Mouse (Mus musculus): ENCODE data around the gene Kmt2d.

Gene Kmt2d

DNA sequence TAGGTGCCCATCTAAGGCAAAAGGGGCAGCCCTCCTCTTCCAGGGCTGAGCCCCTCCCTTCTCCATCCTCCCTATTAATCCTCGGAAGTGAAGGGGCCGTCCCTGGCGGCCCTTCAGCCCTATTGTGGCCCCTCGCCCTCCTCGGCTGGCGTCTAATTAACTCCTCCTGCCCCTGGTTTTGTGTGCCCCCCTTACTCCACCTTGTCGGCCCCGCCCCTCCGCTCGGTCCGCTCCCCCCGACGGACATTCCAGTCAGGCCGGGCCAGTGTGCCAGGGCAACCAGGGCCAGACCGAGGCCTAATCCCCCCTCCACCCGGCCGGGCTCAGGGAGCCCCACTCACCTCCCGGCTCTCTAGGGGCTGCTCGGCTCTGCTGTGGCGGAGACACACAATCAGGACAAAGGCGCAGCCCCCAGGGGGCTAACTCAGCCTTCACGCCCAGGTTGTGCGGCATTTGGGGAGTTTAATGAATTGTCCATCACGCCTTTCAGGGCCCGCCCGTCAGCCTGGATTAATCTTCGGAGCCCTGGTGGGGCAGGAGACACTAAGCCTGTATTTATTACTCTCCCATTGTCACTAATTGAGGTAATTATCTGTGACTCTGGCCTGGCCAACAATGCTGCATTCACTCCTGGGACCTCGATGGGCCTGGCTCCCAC is 73.0 kb downstream of the Kmt2d start:
- no peak for DNase-seq (ENCODE audit: low spot score)

DNA sequence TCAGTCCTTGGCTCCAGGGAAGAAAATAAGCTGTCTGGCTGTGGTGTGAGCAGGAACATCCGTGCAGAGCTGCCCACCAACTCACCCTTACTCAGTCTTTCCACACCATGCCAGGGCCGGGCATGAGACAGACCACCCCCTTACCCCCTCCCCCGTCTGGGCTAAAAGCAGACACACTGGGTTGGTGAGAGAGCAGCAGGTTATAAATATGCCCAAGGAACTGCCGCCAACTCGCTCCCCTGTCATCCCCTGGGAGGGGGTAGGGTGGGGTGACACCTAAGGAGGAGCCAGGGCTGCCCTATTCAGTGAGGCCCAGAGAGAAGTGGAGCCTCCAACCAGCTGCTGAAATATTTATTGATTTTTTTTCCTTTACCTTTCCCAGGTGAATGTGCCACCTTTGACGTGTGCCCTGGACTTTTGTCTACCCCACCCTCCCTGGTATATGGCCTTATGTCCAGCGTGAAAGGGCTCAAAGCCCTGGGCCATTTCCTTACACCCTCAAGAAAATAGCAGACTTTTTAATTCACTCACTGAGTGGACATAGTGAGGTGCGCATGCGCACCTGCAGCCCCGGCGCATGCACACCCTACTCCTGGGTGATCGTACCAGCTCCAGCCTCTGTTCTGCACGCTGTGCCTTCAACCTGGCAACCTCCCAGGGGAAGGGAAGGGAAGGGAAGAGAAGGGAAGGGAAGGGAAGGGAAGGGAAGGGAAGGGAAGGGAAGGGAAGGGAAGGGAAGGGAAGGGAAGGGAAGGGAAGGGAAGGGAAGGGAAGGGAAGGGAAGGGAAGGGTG is 74.0 kb downstream of the Kmt2d start:
- DNase-seq (ENCODE audit: low spot score) = no peak

DNA sequence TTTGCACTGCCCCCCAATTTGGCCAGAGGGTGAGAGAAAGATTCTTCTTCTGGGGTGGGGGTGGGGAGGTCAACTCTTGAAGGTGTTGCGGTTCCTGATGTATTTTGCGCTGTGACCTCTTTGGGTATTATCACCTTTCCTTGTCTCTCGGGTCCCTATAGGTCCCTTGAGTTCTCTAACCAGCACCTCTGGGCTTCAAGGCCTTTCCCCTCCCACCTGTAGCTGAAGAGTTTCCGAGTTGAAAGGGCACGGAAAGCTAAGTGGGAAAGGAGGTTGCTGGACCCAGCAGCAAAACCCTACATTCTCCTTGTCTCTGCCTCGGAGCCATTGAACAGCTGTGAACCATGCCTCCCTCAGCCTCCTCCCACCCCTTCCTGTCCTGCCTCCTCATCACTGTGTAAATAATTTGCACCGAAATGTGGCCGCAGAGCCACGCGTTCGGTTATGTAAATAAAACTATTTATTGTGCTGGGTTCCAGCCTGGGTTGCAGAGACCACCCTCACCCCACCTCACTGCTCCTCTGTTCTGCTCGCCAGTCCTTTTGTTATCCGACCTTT is 77.8 kb downstream of the Kmt2d start:
- no peak for DNase-seq (ENCODE audit: low spot score)

DNA sequence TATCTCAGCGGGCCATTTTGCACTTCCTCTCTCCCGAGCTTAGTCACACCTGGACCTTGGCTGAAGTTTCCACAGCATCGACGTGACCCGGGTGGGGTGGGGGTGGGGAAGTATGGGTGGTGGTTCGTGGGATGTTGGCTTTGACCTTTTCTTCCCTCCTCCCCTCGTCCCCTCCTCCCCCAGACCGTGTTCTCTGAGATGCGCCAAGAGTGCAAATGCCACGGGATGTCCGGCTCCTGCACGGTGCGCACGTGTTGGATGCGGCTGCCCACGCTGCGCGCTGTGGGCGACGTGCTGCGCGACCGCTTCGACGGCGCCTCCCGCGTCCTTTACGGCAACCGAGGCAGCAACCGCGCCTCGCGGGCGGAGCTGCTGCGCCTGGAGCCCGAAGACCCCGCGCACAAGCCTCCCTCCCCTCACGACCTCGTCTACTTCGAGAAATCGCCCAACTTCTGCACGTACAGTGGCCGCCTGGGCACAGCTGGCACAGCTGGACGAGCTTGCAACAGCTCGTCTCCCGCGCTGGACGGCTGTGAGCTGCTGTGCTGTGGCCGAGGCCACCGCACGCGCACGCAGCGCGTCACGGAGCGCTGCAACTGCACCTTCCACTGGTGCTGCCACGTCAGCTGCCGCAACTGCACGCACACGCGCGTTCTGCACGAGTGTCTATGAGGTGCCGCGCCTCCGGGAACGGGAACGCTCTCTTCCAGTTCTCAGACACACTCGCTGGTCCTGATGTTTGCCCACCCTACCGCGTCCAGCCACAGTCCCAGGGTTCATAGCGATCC is 78.6 kb downstream of the Kmt2d start:
- no peak for DNase-seq (ENCODE audit: low spot score)

DNA sequence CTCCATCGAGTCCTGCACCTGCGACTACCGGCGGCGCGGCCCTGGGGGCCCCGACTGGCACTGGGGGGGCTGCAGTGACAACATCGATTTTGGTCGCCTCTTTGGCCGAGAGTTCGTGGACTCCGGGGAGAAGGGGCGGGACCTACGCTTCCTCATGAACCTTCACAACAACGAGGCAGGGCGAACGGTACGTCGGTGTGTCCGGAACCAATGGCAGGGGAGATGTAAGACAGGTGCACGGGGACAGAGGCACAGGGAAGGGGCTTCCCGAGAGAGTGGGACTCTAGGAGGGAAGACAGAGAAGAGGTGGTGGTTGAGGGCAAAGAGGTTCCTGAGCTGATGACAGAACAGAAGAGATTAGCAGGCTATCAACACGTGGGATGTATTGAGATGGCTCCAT is 79.2 kb downstream of the Kmt2d start:
- no peak for DNase-seq (ENCODE audit: low spot score)

DNA sequence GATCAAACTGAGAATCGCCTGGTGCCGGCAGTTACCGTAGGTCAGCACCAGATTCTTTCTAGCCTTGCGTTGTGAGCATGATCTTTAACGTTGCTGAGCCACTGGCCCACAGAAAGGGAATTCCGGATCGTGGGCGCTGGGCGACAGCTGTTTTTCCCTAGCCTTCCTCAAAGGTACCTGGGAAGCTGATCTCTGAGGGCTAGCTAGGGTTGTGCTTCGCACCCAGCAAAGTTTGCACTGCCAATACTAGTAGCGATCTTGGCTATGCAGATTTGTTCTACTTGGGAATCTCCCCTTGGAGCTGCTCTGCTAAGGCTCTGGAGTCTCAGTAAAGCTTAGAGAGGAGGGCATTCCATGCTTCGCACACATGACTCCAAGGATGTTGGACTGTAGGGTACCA is 79.8 kb downstream of the Kmt2d start:
- no peak for DNase-seq (ENCODE audit: low spot score)

DNA sequence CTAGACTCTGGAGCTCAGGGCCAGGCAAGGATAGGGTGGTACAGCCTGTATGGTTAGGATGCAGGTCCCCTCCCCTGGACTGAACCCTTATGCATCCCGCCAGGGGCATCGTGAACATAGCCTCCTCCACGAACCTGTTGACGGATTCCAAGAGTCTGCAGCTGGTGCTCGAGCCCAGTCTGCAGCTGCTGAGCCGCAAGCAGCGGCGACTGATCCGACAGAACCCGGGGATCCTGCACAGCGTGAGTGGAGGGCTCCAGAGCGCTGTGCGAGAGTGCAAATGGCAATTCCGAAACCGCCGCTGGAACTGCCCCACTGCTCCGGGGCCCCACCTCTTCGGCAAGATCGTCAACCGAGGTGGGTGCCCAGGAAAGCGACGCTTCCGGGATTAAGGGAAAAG is 80.2 kb downstream of the Kmt2d start:
- DNase-seq (ENCODE audit: low spot score) = no peak

DNA sequence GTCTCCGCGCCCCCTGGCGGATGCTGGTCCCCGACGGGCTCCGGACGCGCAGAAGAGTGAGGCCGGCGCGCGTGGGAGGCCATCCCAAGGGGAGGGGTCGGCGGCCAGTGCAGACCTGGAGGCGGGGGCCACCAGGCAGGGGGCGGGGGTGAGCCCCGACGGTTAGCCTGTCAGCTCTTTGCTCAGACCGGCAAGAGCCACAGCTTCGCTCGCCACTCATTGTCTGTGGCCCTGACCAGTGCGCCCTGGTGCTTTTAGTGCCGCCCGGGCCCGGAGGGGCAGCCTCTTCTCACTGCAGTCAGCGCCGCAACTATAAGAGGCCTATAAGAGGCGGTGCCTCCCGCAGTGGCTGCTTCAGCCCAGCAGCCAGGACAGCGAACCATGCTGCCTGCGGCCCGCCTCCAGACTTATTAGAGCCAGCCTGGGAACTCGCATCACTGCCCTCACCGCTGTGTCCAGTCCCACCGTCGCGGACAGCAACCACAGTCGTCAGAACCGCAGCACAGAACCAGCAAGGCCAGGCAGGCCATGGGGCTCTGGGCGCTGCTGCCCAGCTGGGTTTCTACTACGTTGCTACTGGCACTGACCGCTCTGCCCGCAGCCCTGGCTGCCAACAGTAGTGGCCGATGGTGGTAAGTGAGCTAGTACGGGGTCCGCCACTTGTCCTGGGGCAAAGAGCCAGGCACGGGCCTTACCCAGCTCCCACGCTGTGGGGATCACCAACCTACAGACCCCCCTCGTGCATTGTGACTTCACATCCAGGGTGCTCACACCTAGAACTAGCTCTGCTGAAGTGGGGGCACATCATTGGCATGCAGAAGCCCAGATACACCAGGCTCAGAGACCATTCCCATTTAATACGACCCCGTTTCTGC is 81.1 kb downstream of the Kmt2d start, which contains the start of gene Wnt1:
TSS of gene Wnt1 (plus strand) at position 197 of the 875 bp plus-strand sequence.
- no peak for DNase-seq (ENCODE audit: low spot score)

DNA sequence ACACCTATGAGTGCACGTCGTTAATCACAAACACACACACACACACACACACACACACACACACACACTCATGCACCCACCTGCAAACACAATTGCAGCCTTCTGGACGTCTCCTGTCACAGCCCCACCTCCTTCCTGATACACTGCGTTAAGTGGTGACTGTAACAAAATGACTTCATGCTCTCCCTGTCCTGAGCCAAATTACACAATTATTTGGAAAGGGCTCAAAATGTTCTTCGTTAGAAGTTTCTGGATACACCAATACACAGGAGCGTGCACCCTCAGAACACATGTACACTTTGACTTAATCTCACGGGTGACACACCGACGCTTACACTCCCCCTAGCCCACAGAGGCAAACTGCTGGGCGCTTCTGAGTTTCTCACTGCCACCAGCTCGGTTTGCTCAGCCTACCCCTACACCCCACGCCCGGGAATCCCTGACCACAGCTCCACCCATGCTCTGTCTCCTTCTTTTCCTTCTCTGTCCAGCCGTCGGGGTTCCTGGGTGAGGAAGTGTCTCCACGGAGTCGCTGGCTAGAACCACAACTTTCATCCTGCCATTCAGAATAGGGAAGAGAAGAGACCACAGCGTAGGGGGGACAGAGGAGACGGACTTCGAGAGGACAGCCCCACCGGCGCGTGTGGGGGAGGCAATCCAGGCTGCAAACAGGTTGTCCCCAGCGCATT is 81.9 kb downstream of the Kmt2d start:
- no peak for DNase-seq (ENCODE audit: low spot score)

DNA sequence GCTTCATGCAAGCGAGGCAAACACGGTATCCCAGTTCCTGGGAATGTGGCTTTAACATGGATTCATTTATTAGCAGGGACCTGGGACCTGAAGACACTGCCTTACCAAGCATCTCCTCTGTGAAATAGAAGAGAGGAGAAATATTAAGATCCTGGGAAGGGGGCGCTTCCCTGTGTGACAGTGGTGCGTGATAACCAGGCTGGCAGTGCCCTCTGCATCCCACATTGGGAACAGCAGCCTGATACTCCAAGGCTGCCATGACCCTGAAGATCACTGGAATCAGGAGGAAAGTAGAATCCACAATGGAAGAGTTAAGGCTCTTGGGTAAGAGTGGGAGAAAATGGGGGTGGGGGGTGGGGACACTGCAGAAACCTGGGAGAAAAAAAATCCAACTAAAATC is 83.1 kb downstream of the Kmt2d start:
- no peak for DNase-seq (ENCODE audit: low spot score)

DNA sequence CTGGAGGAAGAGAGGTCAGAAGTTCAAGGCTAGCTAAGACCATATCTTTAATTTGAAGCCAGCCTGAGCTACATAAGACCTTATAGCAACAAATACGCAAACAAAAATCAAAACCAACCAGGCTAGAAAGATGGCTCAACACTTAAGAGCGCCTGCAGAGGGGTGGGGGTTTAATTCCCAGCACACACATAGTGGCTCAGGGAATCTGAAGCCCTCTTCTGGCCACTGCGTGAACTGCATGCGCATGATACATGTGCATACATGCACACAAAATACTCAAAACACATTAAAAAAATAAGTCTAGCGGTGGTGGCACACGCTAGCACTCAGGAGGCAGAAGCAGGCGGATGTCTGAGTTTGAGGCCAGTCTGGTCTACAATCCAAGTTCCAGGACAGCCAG is 85.3 kb downstream of the Kmt2d start:
- no peak for DNase-seq (ENCODE audit: low spot score)

Measured in layer of hippocampus, adult 11-12 months (tissue).